Mouse (Mus musculus) ZHBTc4 (cell line): ENCODE results near the gene Ada.

Experiments
- DNase-seq: peaks from one replicate; pipeline ENCODE4 v3.0.0-alpha.2; 2011; ENCODE audit warnings: low read depth, low spot score

The Ada gene

DNA sequence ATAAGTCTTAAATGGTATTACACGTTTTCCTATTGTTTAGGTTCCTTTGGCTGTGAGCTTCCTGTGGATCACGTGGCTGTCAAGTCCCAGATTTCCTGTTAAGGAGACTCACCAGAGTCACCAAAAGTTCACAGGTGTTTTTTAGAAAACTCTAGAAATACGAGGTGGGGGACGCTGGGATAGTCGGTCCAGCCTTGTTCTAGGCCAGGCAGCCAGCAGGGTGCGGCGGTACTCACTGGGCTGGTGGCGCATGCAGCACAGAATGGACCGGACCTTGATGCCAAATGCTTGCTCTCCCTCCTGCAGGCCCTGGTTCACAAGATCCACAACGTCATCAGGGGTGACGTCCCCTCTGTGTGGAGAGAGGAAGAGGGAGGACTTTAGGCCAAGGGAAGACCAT is 18.0 kb downstream of the Ada start:
- no peak for DNase-seq

DNA sequence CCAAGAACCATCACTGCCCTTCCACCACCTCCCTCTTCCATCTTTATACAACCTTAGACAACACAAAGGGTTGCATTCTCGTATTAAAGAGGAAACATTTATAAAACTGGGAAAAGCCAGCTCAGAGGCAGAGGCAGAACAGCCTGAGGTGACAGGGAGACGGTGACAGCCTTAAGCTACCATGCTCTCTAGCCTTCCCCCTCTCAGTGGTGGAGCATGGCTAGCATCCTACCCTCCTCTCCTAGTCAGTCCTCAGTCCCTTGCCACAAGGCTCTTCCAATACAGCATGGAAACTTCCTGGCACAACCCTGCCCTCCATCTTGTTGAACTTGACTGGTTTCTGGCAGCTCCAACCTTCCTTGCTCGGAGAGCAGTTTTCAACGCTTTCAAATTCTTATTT is 21.7 kb downstream of the Ada start:
- no peak for DNase-seq

GRCm38 (mm10) chr2:163726766-163727393 is 23.2 kb downstream of the Ada start:
- no peak for DNase-seq

GRCm38 (mm10) chr2:163722550-163722949 is 27.5 kb downstream of the Ada start:
- DNase-seq: no peak

GRCm38 (mm10) chr2:163719616-163720015 is 30.4 kb downstream of the Ada start:
- no peak for DNase-seq

DNA sequence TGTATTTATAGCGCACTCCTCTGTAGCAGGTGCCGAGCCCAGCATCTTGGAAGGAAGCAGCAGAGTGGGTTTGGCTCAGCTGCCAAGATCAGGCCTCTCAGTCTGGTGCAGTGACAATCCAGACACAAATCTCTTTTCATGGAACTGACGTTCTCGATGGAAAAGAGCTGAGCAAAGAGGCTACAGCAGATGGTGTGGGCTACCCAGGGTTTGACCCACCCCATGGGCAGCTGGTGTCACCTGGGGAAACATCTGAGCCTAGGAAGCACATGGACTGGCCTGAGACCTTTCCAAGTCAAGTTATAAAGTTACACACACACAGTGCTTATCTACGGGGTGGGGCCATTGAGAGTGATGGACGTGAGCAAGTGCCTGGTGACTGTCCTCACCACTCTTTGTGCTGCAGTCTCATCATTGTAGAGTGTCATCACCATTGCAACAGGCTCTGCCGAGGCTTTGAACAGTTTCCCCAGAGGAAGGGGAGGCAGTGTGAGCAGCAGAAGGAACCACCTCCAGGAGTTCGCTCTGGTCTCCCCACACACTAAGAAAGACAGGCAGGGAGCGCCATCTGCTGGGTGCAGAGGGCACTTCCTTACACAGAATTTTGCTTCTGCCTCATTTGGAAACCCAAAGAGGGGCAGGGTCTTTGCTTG is 31.0 kb downstream of the Ada start:
- peak; percentile 78 for DNase-seq

GRCm38 (mm10) chr2:163718526-163718925 is 31.5 kb downstream of the Ada start:
- no peak for DNase-seq

GRCm38 (mm10) chr2:163716853-163717252 is 33.2 kb downstream of the Ada start:
- DNase-seq: peak; percentile 30

DNA sequence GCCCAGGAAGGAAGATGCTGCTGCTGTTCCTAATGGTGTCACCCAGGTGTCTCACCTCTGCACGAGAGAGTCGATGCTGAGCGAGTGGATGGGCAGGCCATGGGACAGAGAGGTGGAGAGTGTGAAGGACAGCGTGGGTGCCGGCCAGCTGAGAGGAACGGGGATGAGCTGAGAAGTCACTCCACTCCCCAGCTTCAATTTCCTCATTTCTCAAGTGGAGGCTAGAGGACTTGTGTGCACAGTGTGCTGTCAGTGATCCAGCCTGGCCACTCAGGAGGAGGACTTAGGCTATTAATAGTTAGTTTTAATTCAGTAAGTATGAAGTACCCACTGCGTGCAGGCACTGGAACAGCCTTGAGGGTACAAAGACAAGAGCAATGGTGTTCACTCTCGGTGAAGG is 33.6 kb downstream of the Ada start:
- no peak for DNase-seq

- DNase-seq: no peak
Observed at GRCm38 (mm10) chr2:163713340-163713739, 36.7 kb downstream of the Ada start.

- no peak for DNase-seq
Observed at GRCm38 (mm10) chr2:163712874-163713273, 37.2 kb downstream of the Ada start.

- DNase-seq: no peak
Observed at GRCm38 (mm10) chr2:163712473-163712872, 37.6 kb downstream of the Ada start.

- DNase-seq: no peak
Observed at GRCm38 (mm10) chr2:163711368-163711868, 38.6 kb downstream of the Ada start.

DNA sequence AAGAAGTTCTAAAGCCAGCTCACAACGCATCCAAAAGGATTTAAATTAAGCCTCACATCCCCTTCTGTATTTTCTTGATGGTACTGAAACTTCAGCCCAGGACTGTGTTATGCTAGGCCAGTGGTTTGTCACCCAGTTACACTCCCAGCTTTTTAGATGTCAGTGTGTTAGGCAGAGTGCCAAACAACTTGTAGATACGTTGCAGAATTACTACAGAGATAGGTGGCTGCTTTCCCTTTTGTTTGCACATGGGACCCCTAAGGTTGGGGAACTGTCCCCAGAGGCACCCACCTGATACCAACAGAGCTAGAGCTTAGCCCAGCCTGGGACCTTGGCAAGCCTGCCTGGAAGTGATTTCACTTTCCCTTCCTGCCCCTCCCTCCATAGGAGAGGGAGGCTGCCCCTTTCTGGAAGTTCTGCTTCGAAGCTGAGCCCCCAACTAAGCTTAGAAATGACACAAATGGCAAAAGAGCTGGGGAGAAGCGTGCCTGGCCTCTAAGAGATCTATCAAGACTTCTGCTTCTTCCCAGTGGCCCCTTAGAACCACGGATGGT is 39.4 kb downstream of the Ada start:
- DNase-seq: no peak

DNA sequence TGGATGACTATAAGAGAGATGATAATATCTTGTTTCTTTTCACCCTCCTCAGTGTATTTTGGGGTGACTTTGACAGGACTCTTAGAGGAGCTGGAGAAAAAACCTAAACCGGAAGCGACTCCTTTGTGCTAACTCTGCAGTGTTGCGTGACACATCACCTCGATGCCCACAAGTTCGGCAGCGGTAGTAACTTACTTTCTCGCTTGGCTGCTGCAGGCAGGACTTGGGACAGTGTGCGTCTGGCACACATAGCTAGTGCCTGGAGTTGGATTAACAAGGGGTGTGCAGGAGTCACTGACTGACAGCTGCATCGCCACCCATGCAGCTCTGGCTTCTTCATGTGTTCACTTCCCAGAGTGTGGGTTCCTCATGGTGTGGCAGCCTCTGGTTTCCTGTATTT is 40.0 kb downstream of the Ada start:
- no peak for DNase-seq

GRCm38 (mm10) chr2:163708763-163709250 is 41.2 kb downstream of the Ada start:
- DNase-seq: no peak

GRCm38 (mm10) chr2:163708321-163708720 is 41.7 kb downstream of the Ada start:
- DNase-seq: no peak

GRCm38 (mm10) chr2:163703599-163704260 is 46.3 kb downstream of the Ada start:
- DNase-seq: no peak

- DNase-seq: no peak
Observed at GRCm38 (mm10) chr2:163702921-163703320, 47.1 kb downstream of the Ada start.

GRCm38 (mm10) chr2:163702431-163702830 is 47.6 kb downstream of the Ada start:
- no peak for DNase-seq

DNA sequence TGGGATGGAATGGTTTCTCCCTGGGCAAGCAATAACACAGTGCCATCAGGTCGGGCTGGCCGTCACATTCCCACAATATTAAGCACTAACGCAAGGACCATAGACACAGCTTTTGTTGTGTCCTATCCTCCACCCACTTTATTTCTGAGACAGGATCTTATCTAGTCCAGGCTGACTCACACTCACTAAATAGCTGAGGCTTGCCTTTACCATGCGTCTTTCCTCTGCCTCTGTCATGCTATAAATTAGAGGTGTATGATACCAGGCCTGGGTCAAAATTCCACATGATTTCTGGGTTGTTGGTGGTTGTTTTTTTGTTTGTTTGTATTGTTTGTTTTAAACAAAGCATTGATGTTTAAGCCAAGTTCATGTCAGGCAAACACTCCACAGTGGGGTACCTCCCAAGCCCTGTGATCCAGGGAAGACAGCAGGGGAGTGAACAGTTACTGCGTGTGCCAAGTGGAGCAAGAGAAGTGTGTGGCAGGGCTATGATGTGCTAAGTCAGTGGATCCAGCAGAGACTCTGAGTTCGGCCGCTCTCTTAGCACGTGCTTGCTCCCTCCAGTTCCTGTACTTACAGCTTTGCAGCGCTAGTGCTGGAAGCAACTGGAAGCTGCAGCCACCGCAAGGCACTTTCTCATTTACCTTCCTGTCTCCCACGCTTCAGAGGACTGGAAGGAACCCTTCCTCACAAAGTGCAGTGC is 50.8 kb downstream of the Ada start:
- no peak for DNase-seq
